Mouse (Mus musculus) thymus, postnatal 10 days (tissue): ENCODE results near the gene Cfap69.
"Not testable (repeated sequence)": the region's sequence is repeated elsewhere in the genome, so short reads cannot be mapped to it uniquely, and the experiment has no call there.

Experiments
- DNase-seq, 2 experiments: peaks; one replicate each; pipeline ENCODE4 v3.0.0; 2021; ENCODE audit warnings: low spot score in 2 of 2

Gene Cfap69

DNA sequence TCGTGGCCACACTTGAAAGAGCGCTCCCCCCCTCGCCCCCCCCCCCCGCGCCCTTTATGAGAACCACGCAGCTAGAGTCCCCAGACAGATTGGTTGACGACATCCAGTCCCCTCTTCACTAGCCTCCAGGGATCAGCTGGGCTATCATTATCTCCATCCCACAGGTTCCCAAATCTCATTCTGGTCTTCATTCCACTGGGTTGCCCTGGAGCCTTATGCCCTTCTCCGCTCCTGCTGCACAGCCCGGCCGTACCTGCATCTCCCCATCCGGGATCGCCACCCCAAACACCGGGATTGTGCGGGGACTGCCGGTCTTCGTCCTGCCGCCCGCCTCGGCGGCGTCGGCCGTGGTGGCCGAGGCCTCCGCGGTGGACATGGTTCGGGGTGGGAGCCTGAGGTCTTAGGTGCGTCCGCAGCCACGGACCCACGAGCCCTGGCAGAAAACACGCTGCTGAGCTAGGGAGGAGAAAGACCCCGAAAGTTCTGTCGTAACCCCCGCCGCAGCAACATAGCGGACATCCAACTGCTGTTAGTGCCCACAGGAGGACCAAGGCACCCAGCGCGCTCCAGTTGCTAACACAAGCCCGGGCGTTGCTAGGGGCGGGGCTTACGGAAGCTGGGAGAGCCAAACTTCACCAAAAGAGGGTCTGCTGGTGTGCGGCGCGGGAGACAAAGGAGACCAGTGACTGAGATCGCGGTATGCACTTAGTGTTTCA, at the start of gene Cfap69:
Gene Cfap69 (minus strand): TSS at position 585 of the 716 bp plus-strand sequence.
- peak in 1 of 2 experiments; percentile 5 for DNase-seq

GRCm38 (mm10) chr5:5711032-5711431, 47.0 kb upstream of the Cfap69 start:
- DNase-seq: no peak

- DNase-seq: no peak
Measured at GRCm38 (mm10) chr5:5707341-5708278, 43.6 kb upstream of the Cfap69 start.

- no peak for DNase-seq
Measured at GRCm38 (mm10) chr5:5705019-5705418, 41.0 kb upstream of the Cfap69 start.

GRCm38 (mm10) chr5:5700386-5700785, 36.3 kb upstream of the Cfap69 start:
- DNase-seq: no peak

GRCm38 (mm10) chr5:5698830-5699229, 34.8 kb upstream of the Cfap69 start:
- no peak for DNase-seq

DNA sequence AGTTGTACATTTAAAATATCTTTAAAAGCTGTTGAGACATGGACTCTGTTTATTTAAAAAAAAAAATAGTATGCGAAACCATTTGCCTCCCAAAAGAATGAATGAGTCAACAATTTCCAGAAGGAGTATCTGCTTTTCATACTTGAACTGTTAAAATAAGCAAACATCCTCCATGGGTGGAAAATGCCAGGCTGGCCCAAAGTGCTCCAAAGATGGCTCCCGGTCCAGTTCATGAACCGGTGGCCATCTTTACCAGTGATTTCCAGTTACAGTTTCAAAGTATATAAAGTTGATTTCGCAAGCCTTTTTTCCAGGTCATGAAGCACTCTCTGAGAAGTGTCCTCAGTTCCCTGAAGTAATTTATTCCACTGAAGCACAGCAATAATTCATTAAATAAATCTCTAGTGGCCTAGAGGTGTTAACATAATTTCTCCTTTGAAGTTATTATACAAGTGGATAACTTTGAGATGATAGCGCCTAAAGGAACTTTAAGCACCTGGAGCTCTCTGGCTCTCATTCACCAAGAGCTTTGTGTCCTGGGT, 31.4 kb upstream of the Cfap69 start:
- DNase-seq: no peak

DNA sequence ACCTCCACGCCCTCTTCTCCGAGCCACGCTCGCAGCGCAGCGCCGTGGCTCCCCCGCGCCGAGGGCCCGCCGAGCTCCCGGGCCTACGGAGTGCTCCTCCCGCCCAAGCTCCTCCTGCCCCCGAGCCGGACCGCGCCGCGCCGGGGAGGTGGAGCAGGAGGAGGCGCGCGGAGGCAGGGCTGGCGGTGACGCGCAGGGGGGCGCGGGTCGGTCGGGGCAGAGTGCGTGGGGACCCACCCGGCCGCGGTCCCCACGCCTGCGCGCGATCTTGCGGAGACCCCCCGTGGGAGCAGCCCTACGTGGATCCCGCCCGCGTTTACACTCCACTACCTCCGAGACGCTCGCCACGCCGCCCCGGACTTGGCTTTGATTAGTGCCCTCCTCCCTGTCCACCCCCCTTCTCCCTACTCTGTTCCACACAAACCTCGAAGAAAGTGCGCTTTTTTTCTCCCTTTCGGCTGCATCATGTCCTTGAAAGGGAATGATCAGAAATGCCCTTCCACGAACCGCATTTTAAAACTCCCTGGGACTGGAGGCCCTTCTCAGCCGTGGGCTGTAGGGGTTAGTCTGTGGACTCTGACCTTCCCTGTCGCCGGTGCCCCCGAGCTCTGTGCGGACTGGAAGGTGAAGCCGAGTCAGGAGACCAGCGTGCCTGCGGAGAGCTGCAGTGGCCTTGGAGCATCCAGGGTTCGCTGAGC, 30.1 kb upstream of the Cfap69 start, which contains the start of gene Steap2:
Gene Steap2 (minus strand): TSS at position 623 of the 698 bp plus-strand sequence.
- DNase-seq: no peak

GRCm38 (mm10) chr5:5693541-5693955, 29.5 kb upstream of the Cfap69 start:
- DNase-seq: no peak

DNA sequence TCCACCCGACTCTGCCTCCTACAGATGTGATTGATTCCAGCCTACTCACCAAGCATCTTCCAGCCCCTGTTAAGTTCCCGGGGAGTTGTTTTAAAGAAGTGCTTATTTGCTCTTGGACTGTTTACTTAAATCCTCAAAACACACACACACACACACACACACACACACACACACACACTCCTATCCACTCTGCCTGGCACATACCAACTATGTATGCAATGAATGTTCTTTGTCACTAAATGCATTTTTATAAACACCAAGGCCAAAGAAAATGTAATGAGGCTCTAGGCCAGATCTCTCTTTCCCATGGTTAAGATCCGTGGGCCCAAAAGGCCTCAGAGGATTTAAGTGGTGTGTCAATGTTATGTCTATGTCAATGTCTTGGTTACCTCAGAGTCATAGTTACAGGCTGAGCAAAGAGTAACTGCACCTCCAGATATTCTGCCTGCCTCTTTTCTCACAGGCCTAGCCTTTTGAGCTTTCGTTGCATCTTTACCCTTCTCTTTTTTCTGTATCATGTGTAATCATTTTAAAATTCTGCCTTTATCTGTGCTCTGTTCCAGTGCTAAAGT, 28.2 kb upstream of the Cfap69 start:
- DNase-seq: no peak

GRCm38 (mm10) chr5:5688945-5689540, 25.0 kb upstream of the Cfap69 start:
- no peak for DNase-seq

- DNase-seq: no peak
Measured at GRCm38 (mm10) chr5:5688228-5688627, 24.2 kb upstream of the Cfap69 start.

DNA sequence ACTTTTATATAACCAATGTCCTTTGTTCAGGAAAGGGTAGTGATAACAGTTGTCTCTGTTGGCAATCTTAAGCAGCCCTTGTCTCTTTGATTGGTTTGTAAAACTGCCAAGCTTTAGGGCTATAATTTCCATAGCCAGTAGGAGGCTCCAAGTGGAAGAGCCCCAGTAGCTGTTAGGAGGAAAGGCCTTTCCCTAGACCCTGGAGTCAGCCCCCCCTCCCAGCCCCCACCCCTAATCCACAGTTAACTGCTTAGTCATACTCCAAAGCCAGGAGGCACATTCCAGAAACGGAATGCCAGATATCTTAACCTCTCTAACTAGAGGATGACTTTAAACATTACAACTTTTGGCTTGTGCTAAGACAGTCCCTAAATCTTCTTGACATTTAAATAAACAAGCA, 22.9 kb upstream of the Cfap69 start:
- no peak for DNase-seq

DNA sequence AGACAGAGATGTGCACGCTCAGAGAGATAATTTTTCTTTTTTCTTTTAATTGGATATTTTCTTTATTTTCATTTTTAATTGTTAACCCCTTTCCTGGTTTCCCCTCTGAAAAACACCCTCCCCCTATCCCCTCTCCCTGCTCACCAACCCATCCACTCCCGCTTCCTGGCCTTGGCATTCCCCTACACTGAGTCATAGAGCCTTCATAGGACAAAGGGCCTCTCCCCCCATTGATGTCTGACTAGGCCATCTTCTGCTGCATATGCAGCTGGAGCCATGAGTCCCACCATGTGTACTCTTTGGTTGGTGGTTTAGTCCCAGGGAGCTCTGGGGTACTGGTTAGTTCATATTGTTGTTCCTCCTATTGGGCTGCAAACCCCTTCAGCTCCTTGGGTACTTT, 20.9 kb upstream of the Cfap69 start:
- DNase-seq: not testable (repeated sequence)

DNA sequence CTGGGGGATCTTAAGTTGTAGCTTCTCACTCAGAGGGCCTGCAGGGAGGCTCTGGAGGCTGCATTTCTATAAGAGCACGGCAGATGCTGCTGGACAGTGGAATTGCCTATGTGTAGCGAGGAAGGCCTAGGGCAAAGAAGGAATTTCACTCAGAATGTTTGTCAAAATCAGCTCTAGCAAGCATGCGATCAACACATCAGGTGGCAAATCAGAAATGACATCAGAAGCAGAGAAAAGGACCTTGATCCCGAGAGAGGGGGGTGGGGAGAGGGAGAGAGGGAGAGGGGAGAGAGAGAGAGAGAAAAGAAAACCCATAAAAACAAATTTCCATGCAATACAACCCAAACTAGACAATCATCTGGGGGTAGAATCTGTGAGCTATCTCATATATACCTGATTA, 19.3 kb upstream of the Cfap69 start:
- DNase-seq: no peak

GRCm38 (mm10) chr5:5679459-5679858, 15.4 kb upstream of the Cfap69 start:
- DNase-seq: no peak

DNA sequence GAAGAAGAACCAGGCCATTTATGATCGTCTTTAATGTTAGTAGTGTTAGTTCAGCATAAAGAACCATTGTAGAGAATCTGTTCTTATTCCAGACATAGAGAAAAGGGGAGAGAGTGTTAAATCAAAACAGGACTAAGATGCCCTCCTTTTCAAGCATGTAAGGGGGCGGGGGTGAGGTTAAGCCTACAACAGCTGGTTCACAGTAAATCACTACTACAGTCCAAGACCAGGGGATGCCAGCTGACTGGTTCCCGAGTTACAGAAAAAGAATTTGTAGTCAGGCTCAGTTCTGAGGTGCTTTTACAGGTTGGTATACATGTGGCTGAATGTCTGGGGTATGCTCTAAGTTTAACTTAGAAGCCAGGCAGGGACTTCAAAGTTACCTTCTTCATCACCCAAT, 12.0 kb upstream of the Cfap69 start:
- no peak for DNase-seq

DNA sequence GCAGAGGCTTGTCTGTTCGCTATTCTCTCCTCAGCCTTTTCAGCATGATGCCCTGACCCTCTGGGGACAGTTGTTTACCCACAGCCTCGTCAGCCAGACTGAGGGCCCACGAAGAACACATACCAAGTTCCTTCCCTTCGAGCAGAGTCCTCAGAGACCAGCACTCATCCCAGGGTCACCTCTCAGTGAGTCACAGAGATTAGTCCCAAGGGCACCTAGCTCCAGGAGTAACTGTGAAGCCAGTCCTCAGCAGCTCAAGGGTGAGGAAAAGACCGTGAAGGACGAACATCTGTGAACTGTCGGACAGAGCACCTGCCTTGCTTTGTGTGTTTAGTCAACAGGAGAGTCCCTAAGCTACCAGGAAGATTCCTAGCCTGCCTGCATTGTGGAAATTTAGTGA, 4.9 kb upstream of the Cfap69 start:
- DNase-seq: no peak

DNA sequence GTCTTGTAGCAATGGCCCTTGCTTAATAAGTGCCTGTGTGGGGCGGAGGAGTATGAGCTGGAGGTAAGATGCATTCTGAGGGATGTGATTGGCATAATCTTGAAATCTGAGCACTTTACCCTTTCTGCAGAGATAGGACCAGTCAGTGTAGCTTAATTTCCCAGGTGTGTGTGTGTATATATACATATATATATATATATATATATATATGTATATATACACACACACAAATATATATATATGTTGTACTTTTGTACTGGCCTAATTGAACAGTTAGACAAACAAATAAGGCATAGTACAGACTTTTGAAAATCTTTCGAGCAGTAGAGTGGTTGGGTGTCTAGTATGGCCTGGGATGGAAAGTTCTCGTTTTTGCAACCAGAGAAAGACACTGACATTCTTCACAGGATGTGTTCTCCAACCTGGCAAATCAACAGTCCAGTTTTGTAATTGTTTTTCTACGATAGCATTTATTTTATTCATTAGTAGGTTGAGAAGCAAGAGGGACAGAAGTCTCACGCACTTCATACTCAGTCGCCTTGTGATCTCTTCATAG, 410 bp upstream of the Cfap69 start:
- no peak for DNase-seq

GRCm38 (mm10) chr5:5663057-5663456, 982 bp downstream of the Cfap69 start:
- DNase-seq: no peak

DNA sequence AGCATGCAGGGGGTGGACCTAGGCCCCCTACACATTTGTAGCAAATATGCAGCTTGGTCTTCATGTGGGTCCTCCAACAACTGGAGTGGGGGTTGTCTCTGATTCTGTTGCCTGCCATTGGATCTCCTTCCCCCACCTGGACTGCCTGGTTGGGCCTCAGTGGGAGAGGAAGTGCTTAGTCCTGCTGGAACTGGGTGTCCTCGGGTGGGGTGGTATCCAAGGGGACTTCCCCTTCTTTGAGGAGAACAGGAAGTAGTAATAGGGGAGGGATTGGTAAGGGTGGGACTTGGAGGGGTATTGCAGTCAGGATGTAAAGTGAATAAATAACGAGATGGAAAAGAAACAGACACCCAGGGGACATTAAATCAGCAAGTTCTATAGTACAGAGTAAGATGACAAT, 5.4 kb downstream of the Cfap69 start:
- no peak for DNase-seq
